Mouse (Mus musculus) kidney, adult 11 months (tissue): ENCODE measurements around the gene Kansl1l.
A peak's percentile ranks its signal among the peaks of the same experiment; 100 is the strongest.

ENCODE experiments used
- DNase-seq: peaks from one replicate; pipeline ENCODE4 v3.0.0; 2022

The Kansl1l gene

GRCm38 (mm10) chr1:66817453-66817839 lies at the start of gene Kansl1l:
Gene Kansl1l, minus strand, starts transcription at chr1:66817562.
- peak; percentile 92 for DNase-seq

- no peak for DNase-seq
These were observed 48.3 kb upstream of the Kansl1l start for GRCm38 (mm10) chr1:66865633-66866032.

- no peak for DNase-seq
These were observed 46.6 kb upstream of the Kansl1l start for GRCm38 (mm10) chr1:66863741-66864495.

- peak; percentile 97 for DNase-seq
These were observed 45.5 kb upstream of the Kansl1l start, which contains the start of gene Acadl for GRCm38 (mm10) chr1:66862712-66863511. Gene Acadl, minus strand, starts transcription at chr1:66863277.

- DNase-seq, result no peak
These were observed 44.7 kb upstream of the Kansl1l start for GRCm38 (mm10) chr1:66861764-66862672.

GRCm38 (mm10) chr1:66847506-66847905 lies 30.1 kb upstream of the Kansl1l start:
- no peak for DNase-seq

- DNase-seq, result no peak
These were observed 28.4 kb upstream of the Kansl1l start for GRCm38 (mm10) chr1:66845690-66846318.

- no peak for DNase-seq
These were observed 24.6 kb upstream of the Kansl1l start for GRCm38 (mm10) chr1:66841938-66842337.

- no peak for DNase-seq
These were observed 24.1 kb upstream of the Kansl1l start for GRCm38 (mm10) chr1:66841510-66841909.

GRCm38 (mm10) chr1:66839755-66840438 lies 22.5 kb upstream of the Kansl1l start:
- DNase-seq, result no peak

- no peak for DNase-seq
These were observed 21.8 kb upstream of the Kansl1l start for GRCm38 (mm10) chr1:66839135-66839534.

- DNase-seq, result peak; percentile 73
These were observed 21.1 kb upstream of the Kansl1l start for GRCm38 (mm10) chr1:66838184-66839042.

GRCm38 (mm10) chr1:66837207-66837606 lies 19.8 kb upstream of the Kansl1l start:
- no peak for DNase-seq

- DNase-seq, result peak; percentile 65
These were observed 15.3 kb upstream of the Kansl1l start for GRCm38 (mm10) chr1:66832636-66833165.

GRCm38 (mm10) chr1:66831824-66832600 lies 14.7 kb upstream of the Kansl1l start:
- peak; percentile 47 for DNase-seq

- DNase-seq, result no peak
These were observed 12.2 kb upstream of the Kansl1l start for GRCm38 (mm10) chr1:66829400-66830080.

GRCm38 (mm10) chr1:66821966-66822365 lies 4.6 kb upstream of the Kansl1l start:
- DNase-seq, result no peak

- DNase-seq, result no peak
These were observed 2.9 kb upstream of the Kansl1l start for GRCm38 (mm10) chr1:66820241-66820640.

- DNase-seq, result no peak
These were observed 528 bp upstream of the Kansl1l start for GRCm38 (mm10) chr1:66817865-66818315.
